Mouse (Mus musculus) cerebellum, adult 18-20 months (tissue): Measurements from ENCODE around the gene Slc16a14.

Source experiments
- DNase-seq, 2 experiments: peaks; one replicate each; pipeline ENCODE4 v3.0.0; 2021

Slc16a14 gene

GRCm38 (mm10) chr1:84861255-84861630, 73.7 kb downstream of the Slc16a14 start:
- DNase-seq: no peak

GRCm38 (mm10) chr1:84860360-84861254, 74.3 kb downstream of the Slc16a14 start:
- no peak for DNase-seq

GRCm38 (mm10) chr1:84859597-84859996, 75.3 kb downstream of the Slc16a14 start:
- no peak for DNase-seq
